Mouse (Mus musculus) layer of hippocampus, adult 11-12 months (tissue): ENCODE measurements around the gene Krt1.
A peak's percentile ranks its signal among the peaks of the same experiment; 100 is the strongest.

Source experiments
- DNase-seq: peaks from one replicate; pipeline ENCODE4 v3.0.0; 2022; ENCODE audit warnings: low spot score

Gene Krt1

GRCm38 (mm10) chr15:101850694-101851093 is at the start of gene Krt1:
Gene Krt1 (minus strand): TSS chr15:101850794.
- DNase-seq = no peak

DNA sequence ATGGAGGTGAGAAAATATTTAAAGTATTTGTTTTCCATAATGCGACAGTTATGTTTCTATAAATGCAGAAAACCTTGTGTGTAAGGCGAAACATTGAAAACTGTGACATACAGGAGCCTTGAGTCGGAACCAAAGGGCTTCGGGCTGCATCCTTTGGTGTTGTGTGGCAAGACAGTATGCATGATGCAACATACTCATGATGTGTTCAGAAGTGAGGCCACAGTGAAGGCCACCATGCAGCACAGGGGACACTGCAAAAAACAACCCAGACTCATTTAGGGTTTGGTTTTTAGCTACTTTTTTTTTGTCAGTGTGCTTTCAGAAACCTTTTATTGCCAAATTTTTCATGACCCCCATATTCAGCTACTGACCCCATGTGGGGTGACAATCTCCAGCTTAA is 44.6 kb upstream of the Krt1 start:
- DNase-seq = no peak

GRCm38 (mm10) chr15:101892820-101893219 is 42.2 kb upstream of the Krt1 start, which contains the start of gene Krt76:
Gene Krt76 (minus strand): TSS chr15:101892920.
- no peak for DNase-seq

DNA sequence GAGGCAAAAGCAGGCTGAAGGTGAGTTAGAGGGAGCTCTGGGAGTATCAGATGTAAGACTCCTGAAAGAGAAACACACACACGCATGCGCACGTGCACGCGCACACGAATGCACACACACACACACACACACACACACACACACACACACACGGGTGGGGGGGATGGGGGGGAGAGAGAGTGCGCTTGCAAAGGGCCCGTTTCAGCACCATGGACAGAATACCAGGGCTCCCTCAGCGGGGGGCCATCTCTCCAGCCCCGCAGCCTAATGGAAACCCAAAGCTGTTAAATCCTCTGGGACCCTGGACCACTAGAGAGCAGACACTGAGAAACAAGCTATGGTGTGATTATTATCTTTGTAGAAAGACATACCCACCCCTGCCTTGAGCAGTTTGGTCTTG is 29.2 kb upstream of the Krt1 start:
- no peak for DNase-seq

- no peak for DNase-seq
These were observed 27.4 kb upstream of the Krt1 start for GRCm38 (mm10) chr15:101878041-101878440.

DNA sequence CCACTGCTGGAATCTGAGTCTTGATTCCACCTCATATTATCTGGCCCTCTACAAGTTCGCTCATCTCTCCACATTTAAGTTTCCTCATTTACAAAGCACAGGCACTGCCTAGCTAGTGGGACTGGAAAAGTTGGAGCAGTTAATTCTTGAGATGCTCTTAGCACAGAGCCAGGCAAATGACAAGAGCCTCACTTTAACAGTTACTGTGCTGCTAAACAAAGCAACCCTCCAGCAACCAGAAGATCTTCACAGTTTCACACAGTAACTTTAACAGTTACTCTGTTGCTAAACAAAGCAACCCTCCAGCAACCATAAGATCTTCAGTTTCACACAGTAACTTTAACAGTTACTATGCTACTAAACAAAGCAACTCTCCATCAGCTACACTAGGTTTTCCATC is 23.8 kb upstream of the Krt1 start:
- no peak for DNase-seq

GRCm38 (mm10) chr15:101873231-101873630 is 22.6 kb upstream of the Krt1 start:
- DNase-seq = no peak

GRCm38 (mm10) chr15:101869431-101869830 is 18.8 kb upstream of the Krt1 start, which contains the start of gene Krt77:
Gene Krt77 (minus strand): TSS chr15:101869705.
- peak; percentile 76 for DNase-seq

DNA sequence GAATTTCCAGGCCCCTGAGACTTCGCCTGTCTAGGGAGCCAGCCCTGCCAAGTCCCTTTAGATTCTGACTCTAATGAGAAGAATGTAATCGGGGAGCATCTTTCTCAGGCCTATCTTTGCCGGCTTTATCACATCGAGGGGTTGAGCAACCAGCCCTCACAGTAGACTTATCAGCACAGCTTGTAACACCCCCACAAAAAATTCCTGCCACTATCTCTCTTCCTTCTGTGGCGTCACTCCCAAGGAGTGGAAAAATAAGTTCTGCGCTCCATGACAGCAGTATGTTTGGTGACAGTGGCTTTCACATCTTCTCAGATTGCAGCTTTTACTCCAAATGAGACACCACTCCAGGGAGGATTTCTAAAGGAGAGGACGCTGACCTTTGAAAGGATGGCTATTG is 16.2 kb upstream of the Krt1 start:
- no peak for DNase-seq

- DNase-seq = no peak
These were observed 10.0 kb upstream of the Krt1 start for GRCm38 (mm10) chr15:101860421-101861130.

DNA sequence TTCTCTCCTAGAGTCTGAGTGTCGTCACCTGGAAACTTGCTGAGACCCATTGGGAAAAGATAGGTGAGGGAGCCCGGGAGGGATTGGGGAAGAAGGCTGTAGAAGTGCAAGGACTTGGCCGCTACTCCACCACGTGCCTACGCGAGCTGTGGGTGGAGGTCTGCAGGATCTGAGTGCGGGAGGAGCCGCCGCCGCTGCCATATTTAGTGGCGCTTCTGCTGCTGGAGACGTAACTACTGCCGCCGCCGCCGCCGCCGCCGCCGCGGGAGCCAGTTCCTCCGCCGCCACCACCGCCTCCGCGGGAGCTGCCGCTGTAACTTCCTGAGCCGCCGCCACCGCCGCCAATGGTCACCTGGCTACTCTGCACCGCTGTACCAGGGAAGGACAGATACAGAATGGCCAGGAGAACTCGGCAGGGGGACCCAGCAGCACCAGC is 9.2 kb upstream of the Krt1 start:
- no peak for DNase-seq

GRCm38 (mm10) chr15:101858673-101859425 is 8.3 kb upstream of the Krt1 start:
- no peak for DNase-seq

- DNase-seq = no peak
These were observed 6.1 kb upstream of the Krt1 start for GRCm38 (mm10) chr15:101856696-101857095.

- DNase-seq = no peak
These were observed 5.1 kb upstream of the Krt1 start for GRCm38 (mm10) chr15:101855732-101856131.

DNA sequence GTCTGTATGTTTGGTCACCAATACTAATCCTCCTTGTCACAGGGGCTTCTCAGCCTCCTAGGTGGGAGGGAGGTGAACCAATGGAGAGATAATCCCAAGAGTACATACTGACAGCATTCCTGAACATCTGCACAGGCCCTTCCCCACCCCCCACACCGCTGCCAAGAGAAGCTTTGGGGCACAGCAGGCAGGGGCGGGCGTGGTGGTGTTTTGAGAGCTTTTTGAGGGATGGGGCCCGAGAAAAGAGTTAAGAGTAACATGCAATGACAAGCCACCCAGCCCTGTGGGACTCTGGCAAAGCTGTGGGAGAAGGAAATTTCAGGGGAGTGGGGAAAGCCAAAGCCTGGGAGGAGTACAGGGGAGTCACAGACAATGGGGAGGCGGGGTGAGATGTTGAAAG is 3.7 kb upstream of the Krt1 start:
- no peak for DNase-seq

DNA sequence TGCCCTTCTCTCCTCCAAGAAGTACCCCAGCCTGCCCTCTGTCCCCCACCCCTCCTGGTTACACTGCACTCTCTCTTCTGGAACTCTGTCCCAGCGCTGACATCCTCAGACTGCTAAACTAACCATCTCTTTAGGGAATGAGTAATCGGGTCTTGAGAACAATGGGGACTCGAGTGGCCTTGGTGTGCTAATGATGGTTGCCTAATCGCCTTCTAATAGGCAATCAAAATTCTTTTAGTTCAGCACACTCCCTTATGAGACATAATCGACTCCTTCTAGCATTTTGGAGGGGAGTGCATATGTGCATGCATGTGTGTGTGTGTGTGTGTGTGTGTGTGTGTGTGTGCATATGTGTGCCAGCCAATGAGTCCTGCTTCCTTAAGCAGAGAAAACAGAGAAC is 2.0 kb upstream of the Krt1 start:
- DNase-seq = no peak

- DNase-seq = peak; percentile 49
These were observed 4.6 kb downstream of the Krt1 start for GRCm38 (mm10) chr15:101845971-101846403.

GRCm38 (mm10) chr15:101843192-101843591 is 7.4 kb downstream of the Krt1 start:
- no peak for DNase-seq

- DNase-seq = no peak
These were observed 15.7 kb downstream of the Krt1 start for GRCm38 (mm10) chr15:101834784-101835328.

GRCm38 (mm10) chr15:101833131-101833530 is 17.5 kb downstream of the Krt1 start:
- DNase-seq = no peak

DNA sequence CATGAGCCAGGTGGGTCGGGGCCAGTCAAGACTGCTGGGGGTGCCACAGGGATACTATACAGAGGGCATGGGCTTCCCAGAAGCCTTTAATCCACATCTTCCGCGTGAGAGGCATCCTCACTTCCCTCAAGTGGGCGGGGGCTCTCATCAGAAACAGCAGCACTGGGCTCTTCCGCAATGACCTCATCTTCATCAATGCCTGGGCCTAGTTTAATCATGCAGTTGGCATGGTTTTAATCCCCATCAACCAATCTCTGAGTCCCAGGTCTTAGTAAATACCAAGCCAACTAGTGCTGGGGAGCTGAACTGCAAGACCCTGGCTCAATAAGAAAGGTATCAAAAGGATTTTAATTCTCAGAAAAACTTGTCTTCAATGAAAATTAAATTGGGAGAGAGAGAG is 21.2 kb downstream of the Krt1 start:
- DNase-seq = no peak

DNA sequence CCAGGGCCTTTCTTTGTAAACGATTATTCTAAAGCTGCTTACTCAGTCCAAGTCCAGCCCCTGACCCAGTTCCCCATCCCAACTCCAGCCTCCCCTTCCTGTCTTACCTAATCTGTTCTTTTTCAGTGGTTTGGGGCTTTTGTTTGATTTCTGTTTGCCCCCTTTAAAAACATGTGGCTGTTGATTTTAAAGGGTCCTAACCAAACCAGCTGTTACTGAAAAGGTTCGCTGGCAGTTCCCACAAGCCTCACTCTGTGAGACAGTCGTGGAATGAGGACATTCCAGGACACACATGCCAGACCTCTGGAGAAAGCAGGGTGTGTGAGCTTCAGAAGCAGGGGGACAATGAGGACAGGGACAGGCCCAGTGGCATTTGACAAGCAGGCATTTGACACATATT is 28.8 kb downstream of the Krt1 start:
- no peak for DNase-seq

DNA sequence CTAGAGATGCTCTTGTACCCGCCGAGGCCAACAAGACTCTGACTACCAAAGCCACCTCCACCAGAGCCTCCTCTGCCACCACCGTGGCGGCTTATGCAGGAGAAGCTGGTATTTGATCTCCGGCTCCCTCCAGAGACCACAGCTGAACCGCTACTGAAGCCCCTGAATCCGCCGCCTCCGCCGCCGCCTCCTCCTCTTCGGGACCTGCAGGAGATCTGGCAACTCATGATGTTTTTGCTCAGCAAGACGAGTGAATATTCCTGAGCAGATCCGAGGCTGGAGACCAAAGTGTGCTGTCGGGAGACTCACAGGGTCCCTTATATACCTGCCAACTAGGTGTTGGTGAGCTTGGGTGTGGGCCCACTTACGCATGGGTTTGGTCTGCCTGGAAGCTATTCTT is 32.7 kb downstream of the Krt1 start, which contains the start of gene Krt2:
Krt2 (minus strand) TSS at position 295 of the 400 bp plus-strand sequence.
- no peak for DNase-seq
